Mouse (Mus musculus) lung, postnatal 10 days (tissue): Measurements from ENCODE around the gene 9930111J21Rik1.
"Not testable (repeated sequence)": the region's sequence is repeated elsewhere in the genome, so short reads cannot be mapped to it uniquely, and the experiment has no call there.

Experiments
- DNase-seq: peaks from one replicate; pipeline ENCODE4 v3.0.0; 2021

9930111J21Rik1 gene

DNA sequence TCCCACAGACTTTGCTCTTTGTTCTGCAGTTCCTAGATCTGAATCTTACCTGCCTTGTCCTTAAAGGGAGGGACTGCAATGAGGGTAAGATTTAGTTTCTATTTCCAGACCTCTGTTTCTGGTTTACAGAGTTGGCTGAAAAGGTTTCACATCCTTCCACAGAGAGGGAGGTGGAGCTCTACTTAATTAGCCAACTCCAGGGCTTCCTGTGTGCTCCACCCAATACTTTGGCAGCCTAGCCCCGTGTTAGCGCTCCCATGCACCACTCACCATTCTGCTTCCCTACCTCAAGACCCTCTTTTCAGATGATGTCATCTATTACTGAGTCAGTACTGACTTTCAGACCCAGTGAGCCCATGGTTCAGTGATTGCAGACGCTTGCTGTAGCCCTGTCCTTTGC, at the start of gene 9930111J21Rik1:
TSS of gene 9930111J21Rik1 (minus strand) at position 148 of the 400 bp plus-strand sequence.
- DNase-seq = not testable (repeated sequence)

DNA sequence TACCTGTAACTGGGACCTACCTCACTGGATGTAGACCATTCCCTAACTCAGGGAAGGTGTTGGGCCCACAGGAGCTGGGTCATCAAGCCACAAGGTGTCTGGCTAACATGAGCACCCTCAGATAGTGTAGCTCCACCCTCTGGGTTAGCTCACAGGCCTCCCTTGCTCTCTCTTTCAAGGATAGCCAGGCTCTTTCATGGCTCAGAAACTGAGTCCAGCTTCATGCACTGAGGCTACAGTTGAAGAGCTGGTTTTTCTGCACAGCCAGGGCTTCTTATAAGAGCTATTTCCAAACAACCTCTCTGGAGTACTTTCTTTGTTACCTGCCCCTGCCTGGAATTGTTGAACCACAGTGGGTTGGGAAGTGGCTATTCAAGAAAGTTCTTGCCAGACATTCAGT, 32.9 kb upstream of the 9930111J21Rik1 start:
- not testable (repeated sequence) for DNase-seq

DNA sequence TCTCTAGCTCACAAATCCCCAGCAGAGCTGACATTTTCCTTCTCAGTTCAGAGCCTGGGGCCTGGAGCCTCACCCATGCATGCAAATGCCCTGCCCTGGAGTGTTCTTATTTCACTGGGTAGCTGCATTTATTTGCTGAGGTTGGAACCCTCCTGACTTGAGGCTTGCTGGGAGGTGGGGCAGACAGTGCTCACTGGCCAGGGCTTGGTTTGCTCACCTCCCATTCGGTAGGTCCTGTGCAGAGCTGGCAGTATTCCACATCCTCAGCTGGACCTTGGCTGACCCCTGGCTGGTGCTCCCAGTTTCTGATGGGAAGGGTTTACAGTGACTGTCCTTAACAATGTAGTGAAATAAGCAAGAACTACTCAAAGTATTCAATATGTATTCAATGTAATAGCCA, 27.6 kb upstream of the 9930111J21Rik1 start:
- DNase-seq = not testable (repeated sequence)

DNA sequence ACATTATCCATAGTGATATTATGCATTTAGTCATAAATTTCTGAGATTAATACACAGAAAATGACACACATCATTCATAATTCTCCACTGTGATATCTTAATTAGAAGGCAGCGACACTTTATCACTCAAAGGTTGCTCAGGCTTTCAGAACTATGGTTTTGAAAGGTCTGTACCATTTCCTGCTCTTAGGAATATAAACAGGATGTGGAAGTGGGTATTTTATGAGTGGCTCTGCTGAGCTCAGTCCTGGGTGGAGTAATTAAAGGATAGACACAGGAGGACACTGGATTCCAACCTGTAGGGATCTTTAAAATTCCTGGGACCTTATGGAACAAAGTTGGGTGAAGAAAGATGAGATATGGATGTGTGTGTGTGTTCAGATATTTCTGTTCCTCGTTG, 27.1 kb upstream of the 9930111J21Rik1 start:
- DNase-seq = not testable (repeated sequence)

DNA sequence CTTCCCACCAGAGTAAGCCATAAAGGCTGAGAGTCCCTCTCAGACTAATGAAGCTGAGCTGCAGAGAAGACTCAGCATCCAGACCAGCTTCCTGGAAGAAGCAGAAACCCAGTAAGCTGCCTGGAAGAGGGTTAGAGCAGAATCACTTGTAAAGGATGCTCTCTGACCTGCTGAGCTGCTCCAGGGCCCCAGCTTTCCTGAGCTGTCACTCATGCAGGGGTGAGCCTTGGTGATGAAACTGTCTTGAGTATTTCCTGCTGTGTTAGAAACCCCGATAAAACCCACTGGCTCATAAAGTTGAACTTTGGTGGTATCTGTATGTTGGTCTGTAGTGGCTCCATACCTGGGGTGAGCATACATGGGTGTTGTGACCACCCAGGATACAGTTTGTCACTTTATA, 21.2 kb upstream of the 9930111J21Rik1 start:
- not testable (repeated sequence) for DNase-seq

DNA sequence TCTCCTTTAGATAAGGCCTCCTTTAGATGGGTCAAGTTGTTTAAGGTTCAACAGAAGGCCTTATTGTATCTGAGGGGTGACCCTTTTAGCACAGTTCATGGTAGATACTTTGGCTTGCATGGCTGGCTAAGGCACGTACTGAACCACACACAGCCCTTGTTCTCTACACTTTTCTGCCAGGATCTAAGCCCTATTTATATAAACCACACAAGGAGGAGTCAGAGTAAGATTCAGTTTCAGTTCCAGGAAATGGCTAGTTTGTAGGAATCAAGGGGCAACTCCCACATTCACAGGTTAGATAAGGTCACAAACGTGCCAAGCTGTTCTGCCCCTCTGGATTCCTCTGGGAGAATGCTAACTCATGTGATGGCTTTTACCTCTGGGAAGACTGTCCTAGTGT, 14.8 kb upstream of the 9930111J21Rik1 start, which contains the start of gene Tgtp1:
TSS of gene Tgtp1 (minus strand) at position 155 of the 400 bp plus-strand sequence.
- not testable (repeated sequence) for DNase-seq

DNA sequence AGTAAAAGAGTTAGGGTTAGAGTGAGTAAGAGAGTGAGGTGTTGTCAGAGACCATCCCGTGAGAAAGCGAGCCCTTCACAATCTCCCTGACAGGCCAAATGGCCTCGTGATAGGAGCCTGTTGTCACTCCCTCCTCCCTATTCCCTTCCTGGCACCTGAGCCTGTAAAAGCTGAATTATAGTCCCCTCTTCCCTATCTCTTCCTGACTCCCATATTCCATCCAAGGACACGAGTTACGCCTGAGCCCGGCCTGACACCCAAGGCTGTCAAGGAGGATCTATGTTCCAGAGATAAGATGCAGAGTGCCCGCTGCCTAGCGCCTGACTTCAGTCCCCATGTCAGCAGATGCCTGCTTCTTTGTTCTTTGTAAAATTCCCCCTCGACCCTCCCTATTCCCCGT, 14.1 kb upstream of the 9930111J21Rik1 start:
- not testable (repeated sequence) for DNase-seq

DNA sequence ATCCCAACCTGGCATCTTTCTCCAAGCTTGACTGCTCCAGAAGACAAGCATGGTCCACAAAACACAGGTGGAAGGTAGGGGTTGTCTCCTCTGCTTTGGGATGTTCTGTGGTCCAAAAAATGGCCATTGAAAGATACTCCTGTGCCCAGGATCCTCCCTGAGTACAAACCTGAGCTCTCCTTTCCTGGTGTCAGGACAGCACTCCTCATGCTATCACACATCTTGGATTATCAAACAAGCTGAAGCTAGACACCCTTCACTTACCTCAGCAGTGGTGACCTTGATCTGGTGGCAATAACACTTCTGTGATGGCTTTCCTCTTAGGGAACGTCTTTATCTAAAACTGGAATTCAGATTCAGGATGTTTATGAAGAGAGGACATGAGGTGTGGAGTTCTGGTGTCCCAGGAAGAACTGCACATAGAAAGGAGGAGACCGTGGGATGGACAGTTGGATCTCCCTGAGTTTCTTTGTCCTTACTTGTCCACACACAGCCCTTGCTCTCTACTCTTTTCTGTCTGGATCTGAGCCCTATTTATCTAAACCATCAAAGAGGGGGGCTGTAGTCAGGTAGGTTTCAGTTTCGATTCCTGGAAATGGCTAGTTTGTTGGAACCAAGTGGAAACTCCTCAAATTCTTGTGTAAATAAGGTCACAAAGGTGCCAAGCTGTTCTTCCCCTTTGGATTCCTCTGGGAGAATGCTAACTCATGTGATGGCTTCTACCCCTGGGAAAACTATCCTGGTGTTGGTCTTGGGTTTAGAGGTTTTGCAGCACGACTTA, 12.7 kb upstream of the 9930111J21Rik1 start, which contains the start of gene Gm12185:
TSS of gene Gm12185 (minus strand) at position 487 of the 781 bp plus-strand sequence.
- DNase-seq = not testable (repeated sequence)

DNA sequence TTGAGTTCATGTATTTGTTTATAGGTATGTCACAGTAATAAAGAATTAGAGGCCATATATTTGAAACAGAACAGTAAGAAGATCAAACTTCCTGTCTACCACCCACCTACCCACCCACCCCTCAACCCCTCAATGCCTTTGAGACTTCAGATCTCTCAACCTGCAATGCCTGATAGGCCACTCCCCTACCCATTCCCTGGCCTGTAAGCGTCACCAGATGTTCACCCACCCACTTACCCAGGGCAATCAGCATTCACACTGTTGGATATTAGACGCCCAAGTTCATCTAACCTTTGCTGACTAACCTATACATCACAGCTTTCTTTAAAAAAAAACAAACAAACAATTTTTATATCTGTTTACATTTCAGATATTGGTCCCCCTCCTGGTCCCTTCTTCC, 10.8 kb upstream of the 9930111J21Rik1 start:
- DNase-seq = not testable (repeated sequence)

DNA sequence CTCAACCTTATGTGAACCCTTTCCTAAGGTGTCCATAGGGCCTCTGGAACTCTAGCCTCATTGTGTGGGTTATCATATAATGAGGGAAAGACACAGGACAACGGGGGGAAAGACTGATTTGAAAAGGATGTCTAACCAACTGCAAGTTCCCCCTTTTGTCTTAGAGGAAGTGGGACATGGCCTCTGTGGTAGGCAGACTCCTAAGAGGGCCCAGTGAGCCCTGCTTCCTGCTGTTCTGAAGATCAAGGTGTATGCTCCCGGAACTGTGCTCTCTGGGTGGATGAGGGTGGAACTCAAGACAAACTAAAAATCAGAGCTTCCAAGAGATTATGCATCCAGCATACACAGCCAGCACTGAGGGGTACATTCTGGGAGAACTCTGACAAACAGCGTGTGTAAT, 9.0 kb upstream of the 9930111J21Rik1 start:
- not testable (repeated sequence) for DNase-seq

DNA sequence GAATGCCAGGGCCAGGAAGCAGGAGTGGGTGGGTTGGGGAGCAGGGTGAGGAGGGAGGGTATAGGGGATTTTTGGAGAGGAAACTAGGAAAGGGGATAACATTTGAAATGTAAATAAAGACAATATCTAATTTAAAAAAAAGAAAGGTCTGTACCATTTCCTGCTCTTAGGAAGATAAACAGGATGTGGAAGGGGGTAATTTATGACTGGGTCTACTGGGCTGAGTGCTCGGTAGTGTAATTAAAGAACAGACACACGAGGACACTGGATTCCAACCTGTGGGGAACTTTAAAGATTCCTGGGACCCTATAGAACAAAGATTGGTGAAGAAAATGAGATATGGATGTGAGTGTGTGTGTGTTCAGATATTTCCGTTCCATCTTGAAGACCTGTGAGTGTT, 3.6 kb upstream of the 9930111J21Rik1 start:
- DNase-seq = not testable (repeated sequence)

DNA sequence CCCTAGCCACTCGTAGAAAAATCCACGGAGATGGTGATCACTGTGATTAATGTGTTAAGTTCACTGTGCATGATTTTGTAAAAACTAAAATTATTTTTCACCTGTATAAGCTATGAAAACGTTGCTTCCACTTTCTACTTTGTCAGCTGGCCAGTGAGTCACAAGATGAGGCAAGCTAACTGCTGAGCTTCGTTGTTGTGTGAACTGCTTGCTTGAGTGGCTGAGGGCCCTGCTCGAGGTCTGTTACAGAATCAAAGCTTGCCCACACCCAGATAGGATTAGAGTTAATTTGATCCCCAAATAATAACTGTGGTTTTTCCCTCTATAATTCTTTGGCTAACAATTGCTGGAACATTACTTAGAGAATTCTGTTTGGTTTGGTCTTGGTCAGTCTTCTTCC, 854 bp upstream of the 9930111J21Rik1 start:
- not testable (repeated sequence) for DNase-seq

DNA sequence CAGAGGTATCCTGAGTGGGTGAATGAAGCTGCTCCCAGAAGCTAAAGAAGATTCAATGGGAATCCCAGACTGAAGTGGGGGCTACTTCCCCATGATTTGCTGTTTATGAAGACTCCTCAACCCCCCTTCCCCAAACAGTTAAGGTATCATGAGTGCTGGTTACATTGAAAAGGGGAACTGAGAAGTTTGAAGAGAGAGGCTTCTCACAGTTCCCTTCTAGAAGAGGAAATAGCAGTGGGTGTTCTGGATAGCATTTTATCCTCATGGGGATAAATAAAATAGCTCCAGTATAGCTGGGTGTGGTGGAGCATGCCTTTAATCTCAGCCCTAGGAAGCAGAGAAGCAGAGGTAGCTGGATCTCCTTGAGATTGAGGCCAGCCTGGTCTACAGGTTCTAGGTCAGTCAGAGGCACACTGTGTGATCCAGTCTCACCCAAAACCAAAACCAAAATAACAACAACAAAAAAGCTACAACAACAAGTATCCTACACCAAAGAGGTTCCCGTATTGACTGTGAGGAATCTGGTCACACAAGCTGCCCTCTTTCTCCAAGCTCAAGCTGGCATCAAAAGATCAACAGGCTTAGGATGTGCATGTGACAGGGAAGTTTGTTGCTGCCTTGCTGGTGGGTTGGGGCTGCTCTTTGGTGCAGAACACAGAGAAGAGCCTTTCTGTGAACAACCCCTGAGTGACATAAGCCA, 808 bp downstream of the 9930111J21Rik1 start, which contains the start of gene Olfr56:
TSS of gene Olfr56 (plus strand) at position 650 of the 700 bp plus-strand sequence.
- not testable (repeated sequence) for DNase-seq

DNA sequence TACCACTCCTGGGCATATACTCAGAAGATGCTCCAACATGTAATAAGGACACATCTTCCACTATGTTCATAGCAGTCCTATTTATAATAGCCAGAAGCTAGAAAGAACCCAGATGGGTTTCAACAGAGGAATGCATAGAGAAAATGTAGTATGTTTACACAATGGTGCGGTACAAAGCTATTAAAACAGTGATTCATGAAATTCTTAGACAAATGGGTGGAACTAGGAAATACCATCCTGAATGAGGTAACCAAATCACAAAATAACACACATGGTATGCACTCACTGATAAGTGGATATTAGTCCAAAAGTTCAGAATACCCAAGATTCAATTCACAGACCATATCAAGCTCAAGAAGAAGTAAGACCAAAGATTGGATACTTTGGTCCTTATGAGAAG, 4.5 kb downstream of the 9930111J21Rik1 start:
- not testable (repeated sequence) for DNase-seq

DNA sequence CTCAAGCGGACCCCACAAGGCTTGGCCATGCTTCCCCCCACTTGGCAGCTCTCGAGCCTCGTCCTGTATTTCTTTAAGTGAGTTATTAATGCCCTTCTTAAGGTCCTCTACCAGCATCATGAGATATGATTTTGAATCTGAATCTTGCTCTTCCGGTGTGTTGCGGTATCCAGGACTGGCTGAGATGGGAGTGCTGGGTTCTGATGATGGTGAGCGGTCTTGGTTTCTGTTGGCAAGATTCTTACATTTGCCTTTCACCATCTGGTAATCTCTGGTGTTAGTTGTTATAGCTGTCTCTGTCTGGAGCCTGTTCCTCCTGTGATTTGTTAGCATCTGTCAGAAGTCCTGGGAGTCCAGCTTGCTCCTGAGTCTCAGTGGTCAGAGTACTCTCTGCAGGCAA, 33.1 kb downstream of the 9930111J21Rik1 start, which contains the start of gene Psme2b:
TSS of gene Psme2b (minus strand) at position 101 of the 400 bp plus-strand sequence.
- not testable (repeated sequence) for DNase-seq

DNA sequence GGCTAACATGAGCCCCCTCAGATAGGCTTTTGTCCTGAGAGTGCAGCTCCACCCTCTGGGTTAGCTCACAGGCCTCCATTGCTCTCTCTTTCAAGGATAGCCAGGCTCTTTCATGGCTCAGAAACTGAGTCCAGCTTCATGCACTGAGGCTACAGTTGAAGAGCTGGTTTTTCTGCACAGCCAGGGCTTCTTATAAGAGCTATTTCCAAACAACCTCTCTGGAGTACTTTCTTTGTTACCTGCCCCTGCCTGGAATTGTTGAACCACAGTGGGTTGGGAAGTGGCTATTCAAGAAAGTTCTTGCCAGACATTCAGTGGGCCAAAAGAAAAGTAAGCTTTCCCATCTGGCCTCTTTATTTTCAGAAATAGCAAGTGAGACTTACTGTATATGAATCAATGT, 39.9 kb downstream of the 9930111J21Rik1 start:
- DNase-seq = not testable (repeated sequence)

DNA sequence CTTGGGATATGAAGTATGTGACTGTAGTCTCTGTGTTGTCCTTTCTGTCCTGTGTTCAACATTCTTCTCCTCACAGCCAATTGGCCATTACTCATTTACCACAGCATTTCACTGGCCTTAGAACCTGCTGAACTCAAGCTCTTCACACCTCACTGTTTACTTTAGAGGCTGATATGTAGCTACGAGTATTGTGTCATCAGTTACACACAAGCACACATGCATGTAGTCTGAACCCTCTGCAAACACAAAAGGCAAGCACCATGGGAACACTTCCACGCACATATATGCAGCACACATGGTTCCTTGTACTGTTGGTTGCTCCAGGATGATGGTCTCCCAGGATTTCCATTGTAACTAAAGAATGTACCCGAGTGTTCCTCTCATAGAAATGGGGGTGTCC, 43.9 kb downstream of the 9930111J21Rik1 start:
- DNase-seq = not testable (repeated sequence)

DNA sequence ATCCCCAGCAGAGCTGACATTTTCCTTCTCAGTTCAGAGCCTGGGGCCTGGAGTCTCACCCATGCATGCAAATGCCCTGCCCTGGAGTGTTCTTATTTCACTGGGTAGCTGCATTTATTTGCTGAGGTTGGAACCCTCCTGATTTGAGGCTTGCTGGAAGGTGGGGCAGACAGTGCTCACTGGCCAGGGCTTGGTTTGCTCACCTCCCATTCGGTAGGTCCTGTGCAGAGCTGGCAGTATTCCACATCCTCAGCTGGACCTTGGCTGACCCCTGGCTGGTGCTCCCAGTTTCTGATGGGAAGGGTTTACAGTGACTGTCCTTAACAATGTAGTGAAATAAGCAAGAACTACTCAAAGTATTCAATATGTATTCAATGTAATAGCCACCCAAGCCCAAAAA, 45.3 kb downstream of the 9930111J21Rik1 start:
- not testable (repeated sequence) for DNase-seq

DNA sequence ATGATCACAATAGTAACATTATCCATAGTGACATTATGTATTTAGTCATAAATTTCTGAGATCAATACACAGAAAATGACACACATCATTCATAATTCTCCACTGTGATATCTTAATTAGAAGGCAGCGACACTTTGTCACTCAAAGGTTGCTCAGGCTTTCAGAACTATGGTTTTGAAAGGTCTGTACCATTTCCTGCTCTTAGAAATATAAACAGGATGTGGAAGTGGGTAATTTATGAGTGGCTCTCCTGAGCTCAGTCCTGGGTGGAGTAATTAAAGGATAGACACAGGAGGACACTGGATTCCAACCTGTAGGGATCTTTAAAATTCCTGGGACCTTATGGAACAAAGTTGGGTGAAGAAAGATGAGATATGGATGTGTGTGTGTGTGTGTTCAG, 45.8 kb downstream of the 9930111J21Rik1 start:
- DNase-seq = not testable (repeated sequence)

DNA sequence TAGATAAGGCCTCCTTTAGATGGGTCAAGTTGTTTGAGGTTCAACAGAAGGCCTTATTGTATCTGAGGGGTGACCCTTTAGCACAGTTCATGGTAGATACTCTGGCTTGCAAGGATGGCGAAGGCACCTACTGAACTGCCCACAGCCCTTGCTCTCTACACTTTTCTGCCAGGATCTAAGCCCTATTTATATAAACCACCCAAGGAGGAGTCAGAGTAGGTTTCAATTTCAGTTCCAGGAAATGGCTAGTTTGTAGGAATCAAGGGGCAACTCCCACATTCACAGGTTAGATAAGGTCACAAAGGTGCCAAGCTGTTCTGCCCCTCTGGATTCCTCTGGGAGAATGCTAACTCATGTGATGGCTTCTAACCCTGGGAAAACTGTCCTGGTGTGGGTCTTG, 51.1 kb downstream of the 9930111J21Rik1 start:
- not testable (repeated sequence) for DNase-seq

DNA sequence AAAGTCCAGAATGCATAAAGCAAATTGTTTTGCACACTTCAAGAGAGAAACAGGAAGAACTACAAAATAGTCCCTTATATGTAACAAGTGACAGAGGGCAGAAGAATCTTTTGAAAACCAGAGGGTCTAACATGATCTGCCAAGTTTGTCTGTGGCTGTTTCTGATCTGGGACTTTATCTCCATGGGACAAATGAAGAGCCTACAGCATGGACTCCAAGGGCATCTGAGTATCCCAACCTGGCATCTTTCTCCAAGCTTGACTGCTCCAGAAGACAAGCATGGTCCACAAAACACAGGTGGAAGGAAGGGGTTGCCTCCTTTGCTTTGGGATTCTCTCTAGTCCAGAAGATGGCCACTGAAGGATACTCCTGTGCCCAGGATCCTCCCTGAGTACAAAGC, 52.8 kb downstream of the 9930111J21Rik1 start:
- DNase-seq = not testable (repeated sequence)

DNA sequence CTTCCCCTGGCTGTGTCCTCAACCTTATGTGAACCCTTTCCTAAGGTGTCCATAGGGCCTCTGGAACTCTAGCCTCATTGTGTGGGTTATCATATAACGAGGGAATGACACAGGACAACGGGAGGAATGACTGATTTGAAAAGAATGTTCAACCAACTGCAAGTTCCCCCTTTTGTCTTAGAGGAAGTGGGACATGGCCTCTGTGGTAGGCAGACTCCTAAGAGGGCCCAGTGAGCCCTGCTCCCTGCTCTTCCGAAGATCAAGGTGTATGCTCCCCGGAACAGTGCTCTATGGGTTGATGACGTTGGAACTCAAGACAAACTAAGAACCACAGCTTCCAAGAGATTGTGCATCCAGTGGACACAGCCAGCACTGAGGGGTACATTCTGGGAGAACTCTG, 55.4 kb downstream of the 9930111J21Rik1 start:
- DNase-seq = not testable (repeated sequence)

DNA sequence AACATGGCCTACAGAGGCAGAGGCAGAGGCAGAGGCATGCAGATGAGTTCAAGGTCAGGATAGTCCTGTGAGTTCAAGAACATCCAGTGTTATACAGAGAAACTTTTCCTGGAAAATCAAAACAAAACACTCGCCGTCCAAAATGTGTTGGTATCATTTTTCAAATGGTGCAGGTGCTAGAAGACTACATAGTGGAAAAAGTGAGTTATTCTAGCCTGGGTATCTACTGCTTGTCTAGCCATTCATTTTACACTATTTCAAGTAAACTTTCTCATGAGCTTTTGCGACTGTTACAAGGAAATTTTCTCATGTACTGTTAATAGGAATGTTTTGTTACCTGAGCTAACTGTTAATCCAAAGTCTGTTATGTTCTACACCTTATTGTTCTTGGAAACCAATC, 60.8 kb downstream of the 9930111J21Rik1 start:
- no peak for DNase-seq

DNA sequence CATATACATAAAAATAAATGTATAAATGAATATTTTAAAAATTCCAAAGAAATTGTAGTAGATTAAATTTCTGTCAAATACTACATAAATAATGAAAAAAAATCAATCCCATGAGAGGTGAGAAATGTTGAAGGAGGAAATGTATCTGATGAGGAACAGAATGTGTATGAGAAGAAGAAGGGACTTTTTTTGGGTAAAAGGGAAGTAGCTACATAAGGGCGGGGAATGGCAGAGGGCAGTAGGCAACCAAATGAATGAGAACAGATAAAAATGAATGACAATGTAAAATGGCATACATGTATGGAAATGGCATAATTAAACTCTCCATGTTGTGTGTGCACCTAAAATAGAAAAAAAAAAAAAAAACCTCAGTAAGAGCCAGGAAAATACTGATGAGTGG, 65.6 kb downstream of the 9930111J21Rik1 start:
- DNase-seq = no peak
